Mouse (Mus musculus) gastrocnemius, postnatal 4 days (tissue): ENCODE results near the gene Fgfr2. TPM values are rescaled to one million over a fixed set of nuclear protein-coding genes. Genes with fewer than 3 reads are reported as not detected.

ENCODE experiments used
- DNase-seq, 2 experiments: peaks; one replicate each; pipeline ENCODE4 v3.0.0; 2021 to 2022; ENCODE audit warnings: low spot score in 2 of 2, mixed read lengths in 2 of 2
- total RNA-seq, 2 experiments: library from RNA; stranded (reverse); gene quantifications; 2 replicates each; pipeline ENCODE4 v1.2.3; 2021

Gene Fgfr2
- total RNA-seq, 2 experiments from 2014 or later, result 6.5 to 8.0 TPM

GRCm38 (mm10) chr7:132321392-132321958 lies 801.7 kb downstream of the Fgfr2 start:
- DNase-seq, result no peak

- peak; percentile 28 to 54 for DNase-seq
Measured at GRCm38 (mm10) chr7:132317036-132317541, 806.1 kb downstream of the Fgfr2 start, which contains the start of gene Chst15. Gene Chst15 (minus strand): TSS chr7:132317228.

- peak; percentile 28 to 71 for DNase-seq
Measured at GRCm38 (mm10) chr7:132316101-132317035, 806.8 kb downstream of the Fgfr2 start.

- peak; percentile 63 to 78 for DNase-seq
Measured at GRCm38 (mm10) chr7:132315149-132316091, 807.7 kb downstream of the Fgfr2 start.

- no peak for DNase-seq
Measured at GRCm38 (mm10) chr7:132312396-132312795, 810.8 kb downstream of the Fgfr2 start.

GRCm38 (mm10) chr7:132308537-132309191 lies 814.5 kb downstream of the Fgfr2 start:
- no peak for DNase-seq

GRCm38 (mm10) chr7:132307722-132308271 lies 815.4 kb downstream of the Fgfr2 start:
- no peak for DNase-seq

GRCm38 (mm10) chr7:132306671-132307412 lies 816.3 kb downstream of the Fgfr2 start:
- DNase-seq, result no peak

- DNase-seq, result no peak
Measured at GRCm38 (mm10) chr7:132305492-132306375, 817.4 kb downstream of the Fgfr2 start.

GRCm38 (mm10) chr7:132304424-132305085 lies 818.6 kb downstream of the Fgfr2 start:
- DNase-seq, result no peak

GRCm38 (mm10) chr7:132303988-132304387 lies 819.2 kb downstream of the Fgfr2 start:
- no peak for DNase-seq

GRCm38 (mm10) chr7:132302508-132303241 lies 820.5 kb downstream of the Fgfr2 start:
- peak in 1 of 2 experiments; percentile 38 for DNase-seq

GRCm38 (mm10) chr7:132299661-132300210 lies 823.4 kb downstream of the Fgfr2 start:
- no peak for DNase-seq

- DNase-seq, result no peak
Measured at GRCm38 (mm10) chr7:132298412-132298990, 824.6 kb downstream of the Fgfr2 start.

- DNase-seq, result no peak
Measured at GRCm38 (mm10) chr7:132296661-132297443, 826.3 kb downstream of the Fgfr2 start.

- no peak for DNase-seq
Measured at GRCm38 (mm10) chr7:132296132-132296531, 827.0 kb downstream of the Fgfr2 start.
